Mouse (Mus musculus): Measurements from ENCODE around the gene Tmem132a. TPM values are rescaled to one million over a fixed set of nuclear protein-coding genes. Genes with fewer than 3 reads are reported as not detected.

Tmem132a gene
- polyA plus RNA-seq, 1 experiment: 4.9 TPM

DNA sequence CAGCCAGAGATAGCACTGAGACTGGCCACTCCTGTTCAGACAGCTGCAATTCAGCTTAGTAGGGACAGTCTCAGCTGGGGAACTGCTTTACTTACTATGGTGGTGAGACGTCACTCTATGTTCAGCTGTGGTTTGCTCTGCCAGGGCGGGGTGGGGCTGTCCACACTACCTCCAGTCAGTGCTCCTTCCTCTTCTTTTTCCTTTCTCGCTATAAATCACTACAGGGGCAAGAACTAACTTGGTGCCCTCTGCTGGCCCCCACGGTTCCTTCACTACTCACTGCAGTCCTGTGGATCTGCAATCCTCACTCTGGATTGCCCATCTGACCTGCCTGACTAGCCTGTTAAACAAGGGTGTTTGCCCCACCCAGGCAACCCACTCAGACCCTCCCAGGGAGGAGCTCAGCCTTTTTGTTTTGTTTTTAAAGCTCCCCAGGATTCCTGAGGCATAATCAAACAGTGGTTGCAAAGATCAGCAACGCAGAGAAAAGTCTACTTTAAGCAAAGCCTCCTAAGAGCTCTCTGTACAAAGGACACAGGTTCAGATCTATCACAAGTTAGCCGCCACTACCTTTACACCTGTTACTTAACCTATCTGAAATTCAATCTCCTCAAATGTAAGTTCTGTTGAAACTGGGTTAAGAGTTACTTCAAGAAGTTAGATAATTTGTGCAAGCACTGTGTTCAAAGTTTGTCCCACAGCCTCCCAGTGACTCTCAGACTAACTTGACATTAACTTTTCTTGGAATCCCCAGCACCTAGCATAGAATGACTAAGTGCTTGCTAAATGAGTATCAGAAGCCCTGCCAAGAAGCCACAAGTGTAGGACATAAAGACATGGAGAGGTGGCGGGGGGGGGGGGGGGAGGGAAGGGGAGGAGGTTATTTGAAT is 10.6 kb upstream of the Tmem132a start:
- no peaks in the 10 kb centered on the region for H3K36me3 ChIP-seq (ENCODE audit: control insufficient read depth, insufficient read depth, low read length)
- TF ChIP-seq POLR2A (IDR thresholded peaks at IDR 0.05; ENCODE audit: low read depth, low read length): no peak
- TF ChIP-seq CTCF (IDR thresholded peaks at IDR 0.05; ENCODE audit: extremely low read depth, insufficient read length, insufficient replicate concordance, low read depth, low read length): peak; percentile 34; the same call in 1 of the 2 replicates
- H3K4me1 ChIP-seq (ENCODE audit: control insufficient read depth, insufficient read depth, insufficient read length, low read length): peaks cover 11% of the 10 kb centered on the region
- no peaks in the 10 kb centered on the region for H3K27me3 ChIP-seq (ENCODE audit: control insufficient read depth, insufficient read depth, low read length)
- WGBS: 10% methylated on average over 7 of the region's 7 CpGs
- no peak overlapping the region for H3K27ac ChIP-seq (ENCODE audit: insufficient read depth, low read depth, low read length)
- no peak overlapping the region for H3K4me3 ChIP-seq (ENCODE audit: low read depth, low read length)

DNA sequence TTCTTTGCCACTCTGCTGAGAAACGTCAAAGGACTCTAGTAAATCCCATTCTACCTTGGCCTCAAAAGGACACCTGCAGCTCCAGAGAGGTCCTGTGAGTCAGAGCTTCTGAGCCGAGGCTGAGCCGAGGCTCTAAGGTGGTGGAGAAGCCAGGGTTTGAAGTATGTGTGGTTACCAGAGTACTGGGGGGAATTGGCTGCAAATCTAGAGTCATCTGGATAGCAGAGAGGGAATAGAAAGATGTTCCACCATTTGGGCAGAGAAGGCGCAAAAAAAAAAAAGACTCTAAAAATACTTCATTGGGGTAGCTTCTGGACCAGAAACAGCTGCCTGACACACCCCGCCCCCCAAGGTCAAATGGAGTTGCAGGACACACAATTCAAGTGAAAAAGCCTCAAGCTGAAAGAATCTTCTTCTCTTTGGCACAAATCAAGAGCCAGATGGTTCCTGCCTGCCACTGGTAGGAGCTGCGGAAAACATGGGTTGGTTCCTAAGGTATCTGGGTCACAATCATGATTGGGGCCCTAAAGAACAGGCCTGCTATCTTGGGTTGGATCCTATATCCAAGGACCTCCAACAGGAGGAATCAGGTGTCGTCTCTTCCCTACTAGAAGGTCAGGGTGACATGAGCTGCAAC is 8.6 kb upstream of the Tmem132a start:
- peaks cover 5% of the 10 kb centered on the region for H3K36me3 ChIP-seq (ENCODE audit: control insufficient read depth, insufficient read depth, low read length)
- 88% methylated on average over 7 of the region's 7 CpGs for WGBS
- H3K4me1 ChIP-seq (ENCODE audit: control insufficient read depth, insufficient read depth, insufficient read length, low read length): peaks cover 11% of the 10 kb centered on the region
- no peak overlapping the region for H3K27ac ChIP-seq (ENCODE audit: insufficient read depth, low read depth, low read length)
- H3K4me3 ChIP-seq (ENCODE audit: low read depth, low read length): no peak overlapping the region
- no peak for TF ChIP-seq CTCF (IDR thresholded peaks at IDR 0.05; ENCODE audit: extremely low read depth, insufficient read length, insufficient replicate concordance, low read depth, low read length)
- TF ChIP-seq POLR2A (IDR thresholded peaks at IDR 0.05; ENCODE audit: low read depth, low read length): no peak
- H3K27me3 ChIP-seq (ENCODE audit: control insufficient read depth, insufficient read depth, low read length): no peaks in the 10 kb centered on the region

- peaks cover 6% of the 10 kb centered on the region; the same call in 1 of the 2 replicates for H3K4me1 ChIP-seq (ENCODE audit: control insufficient read depth, insufficient read depth, insufficient read length, low read length)
- H3K27me3 ChIP-seq (ENCODE audit: control insufficient read depth, insufficient read depth, low read length): no peaks in the 10 kb centered on the region
- H3K4me3 ChIP-seq (ENCODE audit: low read depth, low read length): no peak overlapping the region
- TF ChIP-seq POLR2A (IDR thresholded peaks at IDR 0.05; ENCODE audit: low read depth, low read length) (no peak), CTCF (IDR thresholded peaks at IDR 0.05; ENCODE audit: extremely low read depth, insufficient read length, insufficient replicate concordance, low read depth, low read length) (no peak)
- 81% methylated on average over 14 of the region's 14 CpGs for WGBS
- peaks cover 21% of the 10 kb centered on the region for H3K36me3 ChIP-seq (ENCODE audit: control insufficient read depth, insufficient read depth, low read length)
- no peak overlapping the region for H3K27ac ChIP-seq (ENCODE audit: insufficient read depth, low read depth, low read length)
These were observed 1.7 kb upstream of the Tmem132a start for GRCm38 (mm10) chr19:10871328-10871961.

- WGBS: 93% methylated on average over 3 of the region's 3 CpGs
- H3K27me3 ChIP-seq (ENCODE audit: control insufficient read depth, insufficient read depth, low read length): no peaks in the 10 kb centered on the region
These were observed 936 bp upstream of the Tmem132a start for GRCm38 (mm10) chr19:10870676-10871075.

GRCm38 (mm10) chr19:10869241-10869885 is 377 bp downstream of the Tmem132a start:
- TF ChIP-seq POLR2A (IDR thresholded peaks at IDR 0.05; ENCODE audit: low read depth, low read length) (no peak), CTCF (IDR thresholded peaks at IDR 0.05; ENCODE audit: extremely low read depth, insufficient read length, insufficient replicate concordance, low read depth, low read length) (no peak)
- H3K27ac ChIP-seq (ENCODE audit: insufficient read depth, low read depth, low read length): no peak overlapping the region

More at GRCm38 (mm10) chr19:10870676-10871075, 936 bp upstream of the Tmem132a start:
- Histone ChIP-seq H3K27ac (ENCODE audit: insufficient read depth, low read depth, low read length) (no peak overlapping the region), H3K36me3 (ENCODE audit: control insufficient read depth, insufficient read depth, low read length) (peaks cover 21% of the 10 kb centered on the region), H3K4me3 (ENCODE audit: low read depth, low read length) (no peak overlapping the region), H3K4me1 (ENCODE audit: control insufficient read depth, insufficient read depth, insufficient read length, low read length) (peaks cover 6% of the 10 kb centered on the region; the same call in 1 of the 2 replicates)
- TF ChIP-seq POLR2A (IDR thresholded peaks at IDR 0.05; ENCODE audit: low read depth, low read length) (no peak), CTCF (IDR thresholded peaks at IDR 0.05; ENCODE audit: extremely low read depth, insufficient read length, insufficient replicate concordance, low read depth, low read length) (no peak)

DNA sequence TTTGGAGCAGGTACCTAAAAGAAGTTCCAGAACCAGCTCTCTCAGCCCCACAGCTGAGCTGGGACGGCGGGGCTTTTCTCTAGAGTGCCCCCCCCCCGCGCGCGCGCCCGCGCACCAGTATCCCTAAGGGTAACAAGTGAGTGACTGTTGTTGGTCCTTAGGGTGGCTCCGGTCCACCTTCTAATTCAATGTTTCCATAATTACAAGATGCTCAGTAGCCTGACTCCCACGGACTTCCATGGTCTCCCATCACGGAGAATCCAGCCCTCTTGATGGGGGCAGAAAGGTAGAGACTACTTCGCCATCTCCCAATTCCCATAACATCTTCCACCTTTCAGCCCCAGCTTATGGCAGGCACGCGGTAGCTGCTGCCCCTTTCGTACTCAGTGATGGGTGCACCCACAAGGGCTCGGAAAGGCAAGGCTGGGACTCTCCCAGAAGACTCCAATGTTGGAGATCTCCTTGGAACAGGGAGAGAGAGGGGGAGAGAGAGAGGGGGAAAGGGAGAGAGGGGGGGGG is 1.1 kb downstream of the Tmem132a start:
- Histone ChIP-seq H3K4me3 (ENCODE audit: low read depth, low read length) (peak overlapping the region; percentile 66), H3K27ac (ENCODE audit: insufficient read depth, low read depth, low read length) (no peak overlapping the region), H3K27me3 (ENCODE audit: control insufficient read depth, insufficient read depth, low read length) (no peaks in the 10 kb centered on the region), H3K4me1 (ENCODE audit: control insufficient read depth, insufficient read depth, insufficient read length, low read length) (peaks cover 6% of the 10 kb centered on the region; the same call in 1 of the 2 replicates), H3K36me3 (ENCODE audit: control insufficient read depth, insufficient read depth, low read length) (peaks cover 18% of the 10 kb centered on the region)
- no peak for TF ChIP-seq CTCF (IDR thresholded peaks at IDR 0.05; ENCODE audit: extremely low read depth, insufficient read length, insufficient replicate concordance, low read depth, low read length)
- TF ChIP-seq POLR2A (IDR thresholded peaks at IDR 0.05; ENCODE audit: low read depth, low read length): no peak
- WGBS: 1% methylated on average over 17 of the region's 17 CpGs

More at GRCm38 (mm10) chr19:10869241-10869885, 377 bp downstream of the Tmem132a start:
- WGBS: 1% methylated on average over 43 of the region's 43 CpGs
- Histone ChIP-seq H3K4me3 (ENCODE audit: low read depth, low read length) (peak overlapping the region; percentile 66), H3K27me3 (ENCODE audit: control insufficient read depth, insufficient read depth, low read length) (no peaks in the 10 kb centered on the region), H3K4me1 (ENCODE audit: control insufficient read depth, insufficient read depth, insufficient read length, low read length) (peaks cover 6% of the 10 kb centered on the region; the same call in 1 of the 2 replicates), H3K36me3 (ENCODE audit: control insufficient read depth, insufficient read depth, low read length) (peaks cover 21% of the 10 kb centered on the region)

Measured in small intestine, adult 2 months (tissue).